10 mouse cellular contexts compared by ENCODE assay signal in genomic region chr7:89248135-89248850, GRCm38 (mm10).
DNase-seq lines count a peak whose midpoint lies in the region; ATAC-seq and TF ChIP-seq lines count a peak whose summit lies in the region.
"Had no signal": no experiment of that assay in that cellular context is flagged by ENCODE, and none has a peak within 500 bp of the region (broad histone marks: within the 10 kb centered on the region; RNA-seq: fewer than 3 reads in every experiment).

No protein-coding gene starts in this region.

- H3K36me3 ChIP-seq in kidney, embryonic 16.5 days (ENCODE audit: insufficient read depth, low read length) = 0 out of 2 replicates have a peak, but pooled peaks cover 2% of the 10 kb centered on the region
- no peaks in the 10 kb centered on the region for H3K36me3 ChIP-seq in hindbrain, postnatal 0 days (ENCODE audit: insufficient read depth, low read length)
- H3K36me3 ChIP-seq: limb, embryonic 15.5 days had no signal

- DNase-seq in heart, adult 9 months (ENCODE audit: low spot score in 2 of 2) = peak; percentile 29
- no peak for DNase-seq in heart, postnatal 36 days
- peak; percentile 54 for DNase-seq in mesoderm, embryonic 11.5 days (ENCODE audit: low read depth, low spot score)
- DNase-seq in hindbrain, postnatal 0 days (ENCODE audit: low spot score) = no peak
- no peak for DNase-seq in cerebellum, adult 8-10 months
- DNase-seq in gastrocnemius, adult 8-10 months (ENCODE audit: low spot score in 2 of 2) = no peak

- no peak overlapping the region for H3K9ac ChIP-seq in kidney, embryonic 16.5 days (replicated peaks; ENCODE audit: low read length)
- no peak overlapping the region for H3K9ac ChIP-seq in hindbrain, postnatal 0 days (replicated peaks; ENCODE audit: low read length)
- H3K9ac ChIP-seq: limb, embryonic 15.5 days had no signal

- H3K4me1 ChIP-seq in kidney, embryonic 16.5 days (ENCODE audit: insufficient read depth, low read length) = peaks cover 21% of the 10 kb centered on the region
- H3K4me1 ChIP-seq in hindbrain, postnatal 0 days (ENCODE audit: insufficient read depth, low read length) = no peaks in the 10 kb centered on the region

- H3K4me2 ChIP-seq in kidney, embryonic 16.5 days (replicated peaks; ENCODE audit: low read depth, low read length) = no peak overlapping the region; the same call in 1 of the 2 replicates
- H3K4me2 ChIP-seq in hindbrain, postnatal 0 days (ENCODE audit: low read depth, low read length) = no peak overlapping the region
- H3K4me2 ChIP-seq: limb, embryonic 15.5 days had no signal

- H3K9me3 ChIP-seq in kidney, embryonic 16.5 days (ENCODE audit: low read length) = no peaks in the 10 kb centered on the region
- no peaks in the 10 kb centered on the region for H3K9me3 ChIP-seq in hindbrain, postnatal 0 days (ENCODE audit: low read length)
- H3K9me3 ChIP-seq: limb, embryonic 15.5 days had no signal

- peak overlapping the region; percentile 46; the same call in 1 of the 2 replicates for H3K27ac ChIP-seq in kidney, embryonic 16.5 days (ENCODE audit: low read length)
- H3K27ac ChIP-seq in hindbrain, postnatal 0 days = no peak overlapping the region
- H3K27ac ChIP-seq: limb, embryonic 15.5 days had no signal

- no peak overlapping the region for H3K4me3 ChIP-seq in kidney, embryonic 16.5 days (ENCODE audit: low read length)
- no peak overlapping the region for H3K4me3 ChIP-seq in hindbrain, postnatal 0 days (ENCODE audit: low read length)
- H3K4me3 ChIP-seq: limb, embryonic 15.5 days had no signal

- no peaks in the 10 kb centered on the region for H3K27me3 ChIP-seq in kidney, embryonic 16.5 days (ENCODE audit: insufficient read depth, low read length)
- H3K27me3 ChIP-seq in hindbrain, postnatal 0 days (ENCODE audit: insufficient read depth, low read length) = no peaks in the 10 kb centered on the region
- H3K27me3 ChIP-seq: CH12.LX; limb, embryonic 15.5 days had no signal

- no peak for TF ChIP-seq CTCF in hindbrain, postnatal 0 days (IDR thresholded peaks at IDR 0.05; ENCODE audit: low read depth)

- intact Hi-C loops in heart, postnatal 36 days (cut with DNase I) = no loop called here

- peak; percentile 98 for ATAC-seq in activated CD4-positive, CD25-positive, alpha-beta regulatory T cell, adult 4 months
- ATAC-seq in kidney, embryonic 16.5 days (ENCODE audit: low FRiP score, low TSS enrichment) = peak; percentile 79; the same call in 1 of the 2 replicates
- ATAC-seq in hindbrain, postnatal 0 days = no peak

- 3% methylated on average over 7 of the region's 7 CpGs for WGBS in kidney, embryonic 16.5 days
- WGBS in hindbrain, postnatal 0 days = 79% methylated on average over 7 of the region's 7 CpGs

Comparison
In these comparisons a context has a peak if more than half of its experiments do, and no peak if none do; other contexts are left out.
1. DNase-seq: peak in heart, adult 9 months (2 of 2) and mesoderm, embryonic 11.5 days (single experiment); none in heart, postnatal 36 days (0 of 2), hindbrain, postnatal 0 days (single experiment), cerebellum, adult 8-10 months (single experiment) and gastrocnemius, adult 8-10 months (0 of 2).